Mouse (Mus musculus): ENCODE measurements at regions not wholly inside any gene's neighbourhood (a gene's known extent, or its start where the extent isn't known, plus 50 kb on each side); places are given as distances from the start of the nearest gene placed in this dataset.

DNA sequence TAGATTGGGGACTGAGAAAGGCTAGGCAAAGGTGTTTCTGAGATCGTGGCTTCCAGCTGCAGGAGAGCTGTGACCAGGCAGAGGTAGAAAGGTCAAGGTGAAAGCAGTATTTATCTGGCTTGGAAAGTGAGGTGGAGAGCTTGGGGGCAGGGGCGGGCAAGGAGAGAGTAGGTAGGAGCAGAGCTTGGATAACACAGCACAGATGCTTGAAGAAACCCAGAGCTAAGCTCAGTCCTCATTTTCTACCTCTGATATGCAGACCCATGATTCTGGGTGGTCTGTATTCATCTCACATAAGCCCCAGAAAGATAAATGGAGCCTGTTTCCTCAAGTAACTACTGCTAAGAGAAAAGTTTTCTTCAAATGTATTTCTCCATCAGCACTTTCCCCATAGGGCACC lies 375.3 kb downstream of the Mllt3 start:
- H3K4me1 ChIP-seq (ENCODE audit: control insufficient read depth in 2 of 2, insufficient read depth in 2 of 2, low read length in 2 of 2, poor library complexity in 1 of 2) = peaks cover 0 to 5% of the 10 kb centered on the region in 2 experiments; a peak in 2 of 4 replicates
- DNase-seq (ENCODE audit: low read depth, low spot score) = no peak
- H3K9ac ChIP-seq (ENCODE audit: insufficient read depth, low read depth, low read length, poor library complexity, severe bottlenecking) = no peak overlapping the region
- in situ Hi-C loops (cut with MboI; ENCODE audit: low sequenced_read_pairs in 2 of 2, unreplicated experiment in 2 of 2) = no loop called here
- H3K4me3 ChIP-seq (ENCODE audit: insufficient read depth in 1 of 2, low read depth in 1 of 2, low read length in 2 of 2, poor library complexity in 1 of 2, severe bottlenecking in 1 of 2) = no peak overlapping the region
- no peaks in the 10 kb centered on the region for H3K36me3 ChIP-seq (ENCODE audit: control insufficient read depth, insufficient read depth, low read length, poor library complexity, severe bottlenecking)
- H3K9me3 ChIP-seq (ENCODE audit: control insufficient read depth, insufficient read depth, low read depth, low read length) = no peaks in the 10 kb centered on the region
- H3K27ac ChIP-seq (ENCODE audit: insufficient read depth, low read depth, low read length, poor library complexity, severe bottlenecking) = no peak overlapping the region
- TF ChIP-seq MAFK (IDR thresholded peaks at IDR 0.05; ENCODE audit: insufficient read depth, low read depth, low read length) = no peak
- no peak for TF ChIP-seq CHD2 (IDR thresholded peaks at IDR 0.05; ENCODE audit: low read depth, low read length)
- TF ChIP-seq ZNF384 (IDR thresholded peaks at IDR 0.05; ENCODE audit: low read depth, low read length) = no peak
- TF ChIP-seq HCFC1 (IDR thresholded peaks at IDR 0.05; ENCODE audit: borderline replicate concordance, insufficient read depth, low read length) = no peak
- no peak for TF ChIP-seq ZC3H11A (IDR thresholded peaks at IDR 0.05; ENCODE audit: borderline replicate concordance, low read depth, low read length)

DNA sequence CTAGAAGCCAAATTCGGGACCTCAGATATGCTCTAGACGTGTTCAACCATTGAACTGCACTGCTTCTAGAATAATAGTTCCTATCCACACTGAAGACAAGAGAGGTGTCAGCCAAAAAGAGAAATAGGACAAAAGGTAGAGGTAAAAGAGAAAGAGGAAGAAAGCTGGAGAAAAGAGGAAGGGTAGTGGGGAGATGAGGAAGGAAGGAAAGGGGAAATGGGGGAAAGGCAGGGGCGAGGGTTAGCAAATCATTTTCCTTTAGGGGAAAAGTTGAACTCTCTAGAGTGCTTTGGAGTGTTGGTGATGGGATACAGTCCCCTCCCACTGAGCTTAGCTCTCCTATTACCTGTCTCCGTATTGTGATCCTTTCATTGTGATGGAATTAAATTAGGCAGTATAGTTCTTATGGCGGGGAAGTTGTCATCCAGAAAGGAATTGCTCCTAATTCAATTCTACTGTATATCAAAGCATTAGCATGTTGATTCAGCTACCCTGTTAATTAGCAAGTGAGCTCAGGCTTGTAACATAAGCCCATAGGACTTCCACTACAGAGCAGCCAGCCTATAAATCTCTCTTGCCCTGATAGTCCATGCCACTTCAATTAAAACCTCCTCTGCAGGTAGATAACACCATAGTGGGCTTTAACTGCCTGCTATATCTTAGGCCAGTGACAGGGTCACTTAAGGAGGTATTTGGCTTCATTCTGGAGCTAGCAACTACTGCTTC lies 379.6 kb downstream of the Mllt3 start:
- no peak for TF ChIP-seq CHD2 (IDR thresholded peaks at IDR 0.05; ENCODE audit: low read depth, low read length)
- TF ChIP-seq ZNF384 (IDR thresholded peaks at IDR 0.05; ENCODE audit: low read depth, low read length) = no peak
- in situ Hi-C loops (cut with MboI; ENCODE audit: low sequenced_read_pairs in 2 of 2, unreplicated experiment in 2 of 2) = no loop called here
- Histone ChIP-seq H3K4me3 (ENCODE audit: insufficient read depth in 1 of 2, low read depth in 1 of 2, low read length in 2 of 2, poor library complexity in 1 of 2, severe bottlenecking in 1 of 2) (no peak overlapping the region), H3K36me3 (ENCODE audit: control insufficient read depth, insufficient read depth, low read length, poor library complexity, severe bottlenecking) (no peaks in the 10 kb centered on the region), H3K9ac (ENCODE audit: insufficient read depth, low read depth, low read length, poor library complexity, severe bottlenecking) (no peak overlapping the region), H3K4me1 (ENCODE audit: control insufficient read depth in 2 of 2, insufficient read depth in 2 of 2, low read length in 2 of 2, poor library complexity in 1 of 2) (peaks cover 0 to 5% of the 10 kb centered on the region in 2 experiments; a peak in 2 of 4 replicates), H3K27ac (ENCODE audit: insufficient read depth, low read depth, low read length, poor library complexity, severe bottlenecking) (no peak overlapping the region), H3K9me3 (ENCODE audit: control insufficient read depth, insufficient read depth, low read depth, low read length) (no peaks in the 10 kb centered on the region)
- no peak for DNase-seq (ENCODE audit: low read depth, low spot score)

- Histone ChIP-seq H3K4me3 (ENCODE audit: insufficient read depth in 1 of 2, low read depth in 1 of 2, low read length in 2 of 2, poor library complexity in 1 of 2, severe bottlenecking in 1 of 2) (no peak overlapping the region), H3K9me3 (ENCODE audit: control insufficient read depth, insufficient read depth, low read depth, low read length) (no peaks in the 10 kb centered on the region), H3K9ac (ENCODE audit: insufficient read depth, low read depth, low read length, poor library complexity, severe bottlenecking) (no peak overlapping the region), H3K36me3 (ENCODE audit: control insufficient read depth, insufficient read depth, low read length, poor library complexity, severe bottlenecking) (no peaks in the 10 kb centered on the region), H3K4me1 (ENCODE audit: control insufficient read depth in 2 of 2, insufficient read depth in 2 of 2, low read length in 2 of 2, poor library complexity in 1 of 2) (peaks cover 0 to 3% of the 10 kb centered on the region in 2 experiments; a peak in 2 of 4 replicates), H3K27ac (ENCODE audit: insufficient read depth, low read depth, low read length, poor library complexity, severe bottlenecking) (no peak overlapping the region)
- in situ Hi-C loops (cut with MboI; ENCODE audit: low sequenced_read_pairs in 2 of 2, unreplicated experiment in 2 of 2) = no loop called here
- DNase-seq (ENCODE audit: low read depth, low spot score) = no peak
- TF ChIP-seq ZC3H11A (IDR thresholded peaks at IDR 0.05; ENCODE audit: borderline replicate concordance, low read depth, low read length) = no peak
- no peak for TF ChIP-seq ZNF384 (IDR thresholded peaks at IDR 0.05; ENCODE audit: low read depth, low read length)
- no peak for TF ChIP-seq MAFK (IDR thresholded peaks at IDR 0.05; ENCODE audit: insufficient read depth, low read depth, low read length)
- no peak for TF ChIP-seq HCFC1 (IDR thresholded peaks at IDR 0.05; ENCODE audit: borderline replicate concordance, insufficient read depth, low read length)
- TF ChIP-seq CHD2 (IDR thresholded peaks at IDR 0.05; ENCODE audit: low read depth, low read length) = no peak
Observed at GRCm38 (mm10) chr4:87652314-87652934, 380.7 kb downstream of the Mllt3 start.

DNA sequence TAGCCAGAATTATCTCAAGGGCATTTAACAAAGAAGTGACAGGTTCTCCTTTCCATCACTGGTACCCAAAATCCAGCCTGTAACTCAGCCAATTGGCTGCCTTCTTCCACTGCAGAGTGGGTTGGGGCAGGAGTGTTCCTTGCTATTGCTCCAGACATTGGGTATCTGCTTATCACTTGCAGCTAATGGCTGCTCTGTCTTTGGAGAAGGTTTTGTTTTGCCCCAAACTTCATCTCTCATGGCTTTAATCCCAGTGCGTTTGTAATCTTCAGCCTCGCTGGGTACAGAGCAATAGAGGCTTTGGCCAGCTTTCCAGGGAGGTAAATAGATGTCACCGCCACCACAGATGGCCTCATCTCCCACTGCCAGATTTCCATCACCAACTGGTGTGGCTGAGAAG lies 381.9 kb downstream of the Mllt3 start:
- in situ Hi-C loops (cut with MboI; ENCODE audit: low sequenced_read_pairs in 2 of 2, unreplicated experiment in 2 of 2) = no loop called here
- no peak overlapping the region for H3K27ac ChIP-seq (ENCODE audit: insufficient read depth, low read depth, low read length, poor library complexity, severe bottlenecking)
- peaks cover 0 to 3% of the 10 kb centered on the region in 2 experiments; a peak in 1 of 4 replicates for H3K4me1 ChIP-seq (ENCODE audit: control insufficient read depth in 2 of 2, insufficient read depth in 2 of 2, low read length in 2 of 2, poor library complexity in 1 of 2)
- no peaks in the 10 kb centered on the region for H3K9me3 ChIP-seq (ENCODE audit: control insufficient read depth, insufficient read depth, low read depth, low read length)
- H3K36me3 ChIP-seq (ENCODE audit: control insufficient read depth, insufficient read depth, low read length, poor library complexity, severe bottlenecking) = no peaks in the 10 kb centered on the region
- no peak overlapping the region for H3K4me3 ChIP-seq (ENCODE audit: insufficient read depth in 1 of 2, low read depth in 1 of 2, low read length in 2 of 2, poor library complexity in 1 of 2, severe bottlenecking in 1 of 2)
- TF ChIP-seq CHD2 (IDR thresholded peaks at IDR 0.05; ENCODE audit: low read depth, low read length) = no peak
- no peak for TF ChIP-seq ZNF384 (IDR thresholded peaks at IDR 0.05; ENCODE audit: low read depth, low read length)
- TF ChIP-seq ZC3H11A (IDR thresholded peaks at IDR 0.05; ENCODE audit: borderline replicate concordance, low read depth, low read length) = no peak
- no peak for TF ChIP-seq HCFC1 (IDR thresholded peaks at IDR 0.05; ENCODE audit: borderline replicate concordance, insufficient read depth, low read length)
- no peak for TF ChIP-seq MAFK (IDR thresholded peaks at IDR 0.05; ENCODE audit: insufficient read depth, low read depth, low read length)
- no peak for DNase-seq (ENCODE audit: low read depth, low spot score)
- no peak overlapping the region for H3K9ac ChIP-seq (ENCODE audit: insufficient read depth, low read depth, low read length, poor library complexity, severe bottlenecking)
